Mouse (Mus musculus) olfactory bulb, adult 2 months (tissue): ENCODE results near the gene Per2. TPM values are rescaled to one million over a fixed set of nuclear protein-coding genes. Genes with fewer than 3 reads are reported as not detected.

ENCODE experiments used
- H3K27ac ChIP-seq: fragments of 200-500 bp; 2 replicates; pipeline ENCODE4 v1.5.1; 2012; ENCODE audit warnings: low read depth, low read length; ENCODE audit not compliant: insufficient read depth
- H3K4me1 ChIP-seq: fragments of 200-500 bp; 2 replicates; pipeline ENCODE4 v1.6.1; 2012; ENCODE audit warnings: low read length; ENCODE audit not compliant: control insufficient read depth, insufficient read depth
- H3K4me3 ChIP-seq: fragments of 200-500 bp; 2 replicates; pipeline ENCODE4 v1.5.1; 2012; ENCODE audit warnings: mild to moderate bottlenecking, low read depth, low read length, moderate library complexity; ENCODE audit not compliant: insufficient read depth
- CTCF ChIP-seq: fragments of 200-500 bp; IDR thresholded peaks from 2 replicates; pipeline ENCODE4 v1.5.1; 2012; ENCODE audit warnings: low read depth, mild to moderate bottlenecking, low read length, moderate library complexity; ENCODE audit not compliant: insufficient read depth
- POLR2A ChIP-seq: fragments of 200-500 bp; IDR thresholded peaks from 2 replicates; pipeline ENCODE4 v1.6.1; 2012; ENCODE audit warnings: mild to moderate bottlenecking, low read depth, low read length, moderate library complexity; ENCODE audit not compliant: insufficient read depth
- WGBS: fragments of 180-500 bp; shearing (Covaris S2); methylation state at CpG from one replicate; pipeline ENCODE4 v1.1.7; 2018; 5-methylcytosine and 5-hydroxymethylcytosine counted together
- polyA plus RNA-seq: library from polyadenylated mRNA; stranded (reverse); fragments of >200 nt; gene quantifications from 2 replicates; pipeline ENCODE4 v1.2.4, GENCODE M21; 2012; ENCODE audit warnings: low replicate concordance; ENCODE audit not compliant: missing spikeins, insufficient read depth, insufficient read length

Per2 gene
- polyA plus RNA-seq, 1 experiment: not detected

- H3K4me3 ChIP-seq: peak overlapping the region; percentile 82
- 3% methylated on average over 64 of the region's 65 CpGs for WGBS
- H3K27ac ChIP-seq: no peak overlapping the region
- TF ChIP-seq POLR2A (no peak), CTCF (no peak)
- peaks cover 23% of the 10 kb centered on the region for H3K4me1 ChIP-seq
Measured at GRCm38 (mm10) chr1:91412286-91413029, 46.7 kb downstream of the Per2 start.

DNA sequence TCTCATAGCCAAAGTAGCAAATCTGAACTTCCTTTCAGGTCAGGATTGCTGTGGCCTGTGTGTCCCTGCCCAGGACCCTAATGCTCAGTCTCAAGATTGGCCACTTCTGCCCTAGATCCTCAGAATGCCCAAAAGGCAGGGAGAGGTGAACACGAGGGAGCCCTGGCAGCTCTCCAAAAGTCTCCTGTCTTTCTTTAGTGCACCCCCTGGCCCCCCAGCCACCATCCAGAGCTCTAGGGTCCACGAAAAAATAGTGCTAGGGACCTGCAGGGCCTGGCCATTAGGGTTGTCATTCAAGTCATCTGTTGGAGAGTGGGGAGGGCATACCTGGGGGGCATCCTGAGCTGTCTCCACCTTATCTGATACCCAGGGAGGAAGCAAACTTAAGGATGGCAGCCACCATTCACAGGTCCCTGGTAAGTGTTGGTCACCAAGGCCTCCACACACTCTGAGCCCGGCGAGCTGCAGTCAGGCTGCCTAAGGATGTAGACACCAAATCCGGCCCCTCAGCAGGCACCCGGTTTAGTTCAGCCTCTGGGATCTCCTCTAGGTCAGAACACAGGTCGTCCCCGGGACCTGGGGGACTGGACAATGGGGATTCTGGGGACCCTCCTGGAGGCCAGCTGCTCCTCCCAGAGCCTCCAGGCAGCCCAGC is 47.4 kb downstream of the Per2 start:
- peak overlapping the region; percentile 82; the same call in 1 of the 2 replicates for H3K4me3 ChIP-seq
- TF ChIP-seq CTCF (no peak), POLR2A (no peak)
- H3K4me1 ChIP-seq: peaks cover 23% of the 10 kb centered on the region
- 57% methylated on average over 8 of the region's 8 CpGs for WGBS
- H3K27ac ChIP-seq: no peak overlapping the region

- TF ChIP-seq POLR2A: no peak
- no peak for TF ChIP-seq CTCF
- 88% methylated on average over 4 of the region's 4 CpGs for WGBS
- Histone ChIP-seq H3K4me3 (no peak overlapping the region), H3K27ac (no peak overlapping the region), H3K4me1 (peaks cover 16% of the 10 kb centered on the region)
Measured at GRCm38 (mm10) chr1:91407819-91408218, 51.3 kb downstream of the Per2 start.

- WGBS: 44% methylated on average over 23 of the region's 23 CpGs
- Histone ChIP-seq H3K4me1 (0 out of 2 replicates have a peak, but pooled peaks cover 3% of the 10 kb centered on the region), H3K27ac (no peak overlapping the region), H3K4me3 (no peak overlapping the region)
- TF ChIP-seq CTCF: no peak
- TF ChIP-seq POLR2A: no peak
Measured at GRCm38 (mm10) chr1:91405406-91406169, 53.5 kb downstream of the Per2 start.

GRCm38 (mm10) chr1:91404976-91405375 is 54.1 kb downstream of the Per2 start:
- 23% methylated on average over 1 of the region's 1 CpGs for WGBS
- H3K4me3 ChIP-seq: no peak overlapping the region
- H3K27ac ChIP-seq: no peak overlapping the region
- TF ChIP-seq CTCF (no peak), POLR2A (no peak)
- H3K4me1 ChIP-seq: 0 out of 2 replicates have a peak, but pooled peaks cover 3% of the 10 kb centered on the region

DNA sequence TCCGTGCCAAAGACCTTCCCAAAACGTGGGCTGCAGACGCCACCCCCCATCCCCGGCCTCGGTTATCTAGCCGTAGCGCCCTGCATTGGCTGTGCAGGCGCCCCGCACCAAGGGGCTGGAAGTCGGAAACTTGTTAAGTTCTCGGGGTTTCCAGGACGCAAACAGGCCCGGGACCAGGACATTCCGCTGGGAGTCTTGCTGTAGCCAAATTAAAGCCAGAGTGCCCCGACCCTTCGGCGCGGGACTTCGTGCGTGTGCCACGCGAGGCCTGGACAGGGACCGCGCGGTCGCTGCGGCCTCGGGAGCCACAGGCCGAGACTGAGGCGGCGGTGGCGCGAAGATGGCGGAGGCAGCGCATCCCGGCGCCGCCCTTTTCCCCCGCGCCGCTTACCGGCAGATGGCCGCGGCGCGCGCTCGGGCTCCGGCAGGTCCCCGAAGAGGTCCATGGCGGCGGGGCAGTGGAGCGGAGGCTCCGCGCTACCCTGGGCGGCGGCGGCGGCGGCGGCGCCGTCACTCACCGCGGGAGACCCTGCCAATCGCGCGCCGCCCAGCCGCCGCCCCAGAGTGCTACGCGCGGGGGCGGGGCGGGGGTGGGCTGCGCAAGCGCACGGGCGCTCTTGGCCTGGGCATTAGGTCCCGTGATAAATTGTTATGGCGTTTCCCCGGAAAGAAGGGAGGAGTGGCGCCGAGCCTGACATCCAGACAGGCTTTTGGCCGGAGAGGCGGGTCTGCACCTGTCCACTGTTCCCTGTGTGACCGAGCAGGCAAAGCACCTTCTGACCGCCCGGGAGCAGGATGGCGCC is 60.7 kb downstream of the Per2 start, which contains the start of gene Ilkap:
Ilkap (minus strand) TSS at position 556 of the 803 bp plus-strand sequence.
- TF ChIP-seq POLR2A (peak; percentile 64; the same call in 1 of the 2 replicates), CTCF (no peak)
- WGBS: under 1% methylated on average over 91 of the region's 91 CpGs

DNA sequence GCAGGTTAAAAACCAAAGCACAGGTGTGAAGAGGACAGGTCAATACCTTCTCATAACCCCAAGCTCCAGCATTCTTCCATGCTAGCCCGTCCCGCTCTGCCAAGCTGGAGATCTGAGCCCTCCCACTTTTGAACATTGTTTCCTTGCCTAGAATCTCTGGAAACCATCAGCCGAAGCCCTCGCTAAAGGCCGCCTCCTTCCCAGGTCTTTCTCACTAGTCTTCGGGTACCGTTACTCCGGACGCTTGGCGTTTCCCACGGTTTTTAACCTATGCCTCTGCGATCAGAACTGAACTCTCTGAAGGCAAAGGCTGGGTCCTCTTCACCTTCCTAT is 61.2 kb downstream of the Per2 start:
- H3K27ac ChIP-seq: 0 out of 2 replicates have a peak overlapping the region, but pooled peaks have one; percentile 66
- peak overlapping the region; percentile 95 for H3K4me3 ChIP-seq
- H3K4me1 ChIP-seq: peaks cover 2% of the 10 kb centered on the region
- WGBS: under 1% methylated on average over 12 of the region's 12 CpGs
- TF ChIP-seq POLR2A: no peak
- no peak for TF ChIP-seq CTCF

More for the DNA sequence above, 60.7 kb downstream of the Per2 start, which contains the start of gene Ilkap:
- Histone ChIP-seq H3K27ac (peak within 1 kb of the TSS; percentile 95), H3K4me1 (peaks cover 2% of the 10 kb centered on the region), H3K4me3 (peak within 1 kb of the TSS; percentile 95)

DNA sequence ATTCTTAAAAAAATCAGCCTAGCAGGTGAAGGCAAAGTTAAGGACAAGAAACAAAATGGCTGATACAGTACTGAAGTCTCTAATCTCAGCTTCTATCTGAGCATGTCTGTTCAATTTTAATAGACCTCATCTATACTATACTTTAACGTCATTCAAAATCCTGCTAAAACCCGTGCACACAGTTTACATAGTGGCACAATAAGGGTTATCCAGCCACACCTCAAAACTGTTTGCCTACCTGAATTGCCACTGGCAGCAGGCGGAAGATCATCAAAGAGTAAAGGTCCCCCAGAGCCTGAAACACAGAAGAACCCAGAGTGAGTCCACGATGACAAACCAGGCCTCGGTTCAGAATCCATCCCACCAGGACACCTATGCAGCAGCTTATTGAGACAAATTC is 68.8 kb downstream of the Per2 start:
- WGBS: 96% methylated on average over 5 of the region's 5 CpGs
- H3K4me3 ChIP-seq: no peak overlapping the region

More for the DNA sequence above, 68.8 kb downstream of the Per2 start:
- Histone ChIP-seq H3K4me1 (peaks cover 2% of the 10 kb centered on the region), H3K27ac (no peak overlapping the region)
- TF ChIP-seq CTCF (no peak), POLR2A (no peak)
